Mouse (Mus musculus) ovary, postnatal 14 days (tissue): ENCODE data around the gene Ddhd1.

Source experiments
- DNase-seq: peaks from one replicate; pipeline ENCODE4 v3.0.0; 2022; ENCODE audit warnings: low spot score

Ddhd1 gene

GRCm38 (mm10) chr14:45657641-45658611 is at the start of gene Ddhd1:
Gene Ddhd1, minus strand, starts transcription at chr14:45658143.
- peak; percentile 73 for DNase-seq

- DNase-seq = no peak
Observed at GRCm38 (mm10) chr14:45707176-45707910, 49.4 kb upstream of the Ddhd1 start.

- no peak for DNase-seq
Observed at GRCm38 (mm10) chr14:45700031-45700572, 42.2 kb upstream of the Ddhd1 start.

GRCm38 (mm10) chr14:45698867-45699266 is 40.9 kb upstream of the Ddhd1 start:
- DNase-seq = no peak

GRCm38 (mm10) chr14:45696098-45696497 is 38.2 kb upstream of the Ddhd1 start:
- DNase-seq = no peak

- DNase-seq = no peak
Observed at GRCm38 (mm10) chr14:45693891-45694290, 35.9 kb upstream of the Ddhd1 start.

GRCm38 (mm10) chr14:45690520-45691246 is 32.7 kb upstream of the Ddhd1 start:
- DNase-seq = peak; percentile 41

- no peak for DNase-seq
Observed at GRCm38 (mm10) chr14:45685313-45685712, 27.4 kb upstream of the Ddhd1 start.

GRCm38 (mm10) chr14:45676722-45677121 is 18.8 kb upstream of the Ddhd1 start:
- no peak for DNase-seq

GRCm38 (mm10) chr14:45668325-45668724 is 10.4 kb upstream of the Ddhd1 start:
- DNase-seq = no peak

- no peak for DNase-seq
Observed at GRCm38 (mm10) chr14:45667231-45667630, 9.3 kb upstream of the Ddhd1 start.

GRCm38 (mm10) chr14:45661575-45661974 is 3.6 kb upstream of the Ddhd1 start:
- no peak for DNase-seq

- no peak for DNase-seq
Observed at GRCm38 (mm10) chr14:45660315-45660714, 2.4 kb upstream of the Ddhd1 start.

GRCm38 (mm10) chr14:45656831-45657640 is 907 bp downstream of the Ddhd1 start:
- DNase-seq = peak; percentile 33

- no peak for DNase-seq
Observed at GRCm38 (mm10) chr14:45654876-45655416, 3.0 kb downstream of the Ddhd1 start.

- no peak for DNase-seq
Observed at GRCm38 (mm10) chr14:45653756-45654155, 4.2 kb downstream of the Ddhd1 start.

GRCm38 (mm10) chr14:45648999-45649818 is 8.7 kb downstream of the Ddhd1 start:
- DNase-seq = no peak

GRCm38 (mm10) chr14:45648144-45648543 is 9.8 kb downstream of the Ddhd1 start:
- DNase-seq = no peak

GRCm38 (mm10) chr14:45647632-45648031 is 10.3 kb downstream of the Ddhd1 start:
- no peak for DNase-seq

- no peak for DNase-seq
Observed at GRCm38 (mm10) chr14:45647175-45647574, 10.8 kb downstream of the Ddhd1 start.
